Mouse (Mus musculus) spleen, adult 2 months (tissue): Measurements from ENCODE around the gene Arnt2. TPM values are rescaled to one million over a fixed set of nuclear protein-coding genes. Genes with fewer than 3 reads are reported as not detected.

Experiments
- DNase-seq, 2 experiments: peaks; one replicate each; pipeline versions ENCODE4 v3.0.0 to v3.0.0-alpha.2; 2012 to 2021; ENCODE audit warnings: low spot score in 2 of 2, low read depth in 1 of 2
- H3K27ac ChIP-seq: fragments of 200-500 bp; 2 replicates; pipeline ENCODE4 v1.5.1; 2012; ENCODE audit warnings: low read length, inconsistent platforms; ENCODE audit not compliant: insufficient read depth
- H3K27me3 ChIP-seq: fragments of 200-500 bp; 2 replicates; pipeline ENCODE4 v1.6.1; 2012; ENCODE audit warnings: mild to moderate bottlenecking, moderate library complexity, low read length, inconsistent platforms; ENCODE audit not compliant: control insufficient read depth, insufficient read depth
- H3K36me3 ChIP-seq: fragments of 200-500 bp; 2 replicates; pipeline ENCODE4 v1.6.1; 2012; ENCODE audit warnings: mild to moderate bottlenecking, low read length, inconsistent platforms; ENCODE audit not compliant: control insufficient read depth, insufficient read depth
- H3K4me1 ChIP-seq: fragments of 200-500 bp; 2 replicates; pipeline ENCODE4 v1.6.1; 2011; ENCODE audit warnings: inconsistent platforms; ENCODE audit not compliant: control insufficient read depth, insufficient read depth, insufficient read length
- H3K4me3 ChIP-seq: fragments of 200-500 bp; 2 replicates; pipeline ENCODE4 v1.5.1; 2011; ENCODE audit warnings: mild to moderate bottlenecking, inconsistent platforms; ENCODE audit not compliant: insufficient read depth, insufficient read length; ENCODE audit errors: extremely low read depth
- CTCF ChIP-seq: fragments of 200-500 bp; IDR thresholded peaks from 2 replicates; pipeline ENCODE4 v1.5.1; 2011; ENCODE audit warnings: mild to moderate bottlenecking, inconsistent platforms; ENCODE audit not compliant: insufficient read depth, insufficient read length, insufficient replicate concordance; ENCODE audit errors: extremely low read depth
- POLR2A ChIP-seq: fragments of 200-500 bp; IDR thresholded peaks from 2 replicates; pipeline ENCODE4 v1.6.1; 2011; ENCODE audit warnings: low read depth, low read length, inconsistent platforms
- WGBS: fragments of 180-500 bp; shearing (Covaris S2); methylation state at CpG from one replicate; pipeline ENCODE4 v1.1.7; 2018; 5-methylcytosine and 5-hydroxymethylcytosine counted together
- polyA plus RNA-seq: library from polyadenylated mRNA; depleted of rRNA; stranded (reverse); fragments of >200 nt; gene quantifications from 2 replicates; pipeline ENCODE4 v1.2.3, GENCODE M21; 2012

Gene Arnt2
- polyA plus RNA-seq, 1 experiment, result 2.0 TPM

- H3K27me3 ChIP-seq, result no peaks in the 10 kb centered on the region
- DNase-seq, result no peak
- no peak for TF ChIP-seq CTCF
- TF ChIP-seq POLR2A, result no peak
- H3K27ac ChIP-seq, result no peak overlapping the region
- no peaks in the 10 kb centered on the region for H3K36me3 ChIP-seq
- H3K4me1 ChIP-seq, result no peaks in the 10 kb centered on the region
- WGBS, result 72% methylated on average over 3 of the region's 3 CpGs
- no peak overlapping the region for H3K4me3 ChIP-seq
These were observed 10.8 kb upstream of the Arnt2 start for GRCm38 (mm10) chr7:84420581-84421290.

GRCm38 (mm10) chr7:84417441-84417840, 7.5 kb upstream of the Arnt2 start:
- H3K4me3 ChIP-seq, result no peak overlapping the region
- TF ChIP-seq CTCF (no peak), POLR2A (no peak)
- no peak overlapping the region for H3K27ac ChIP-seq
- no peak for DNase-seq
- no peaks in the 10 kb centered on the region for H3K27me3 ChIP-seq
- no peaks in the 10 kb centered on the region for H3K36me3 ChIP-seq
- H3K4me1 ChIP-seq, result no peaks in the 10 kb centered on the region

DNA sequence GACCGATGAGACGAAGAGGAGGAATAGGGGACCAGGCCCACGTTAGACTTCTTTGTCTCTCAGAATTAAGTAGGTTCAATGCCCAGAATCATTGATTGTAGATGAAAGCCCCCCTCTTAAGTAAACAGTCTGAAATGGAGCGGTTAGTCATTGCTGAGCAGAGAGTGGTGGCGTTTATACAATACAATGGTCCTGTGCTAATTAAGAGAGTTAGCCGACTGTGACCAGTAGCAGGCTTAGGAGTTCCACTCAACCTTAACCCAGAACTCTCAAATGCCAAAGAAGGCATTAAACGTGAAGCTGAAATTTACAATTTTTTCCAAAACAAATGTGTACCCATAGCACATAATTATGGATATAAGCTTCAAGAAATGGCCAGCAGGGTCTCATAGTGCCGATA, 2.6 kb upstream of the Arnt2 start:
- no peaks in the 10 kb centered on the region for H3K36me3 ChIP-seq
- WGBS, result 79% methylated on average over 8 of the region's 8 CpGs
- TF ChIP-seq POLR2A, result no peak
- no peak for TF ChIP-seq CTCF
- H3K27ac ChIP-seq, result no peak overlapping the region
- no peak for DNase-seq
- no peak overlapping the region for H3K4me3 ChIP-seq
- peaks cover 9% of the 10 kb centered on the region; the same call in 1 of the 2 replicates for H3K27me3 ChIP-seq
- no peaks in the 10 kb centered on the region; the same call in 1 of the 2 replicates for H3K4me1 ChIP-seq

GRCm38 (mm10) chr7:84409241-84409895, 608 bp downstream of the Arnt2 start:
- DNase-seq, result no peak

DNA sequence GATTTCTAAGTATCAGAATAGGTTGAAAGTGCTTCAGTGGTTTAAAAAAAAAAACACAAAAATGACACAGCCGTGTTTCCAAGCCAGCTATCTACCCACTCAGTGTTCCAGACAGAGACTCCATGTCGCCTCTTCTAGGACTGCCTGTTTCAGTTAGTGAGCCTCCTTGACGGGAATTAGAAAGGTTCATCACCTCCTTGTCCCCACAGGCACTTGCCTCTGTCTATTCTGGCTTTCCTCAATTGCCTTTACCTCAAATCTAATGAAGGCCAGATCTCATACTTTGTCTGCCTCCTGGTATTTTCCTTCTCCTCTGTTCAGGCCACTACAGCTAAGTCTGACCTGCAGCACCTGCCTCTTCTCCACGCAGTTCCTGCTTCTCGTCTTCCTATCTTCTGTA, 1.7 kb downstream of the Arnt2 start:
- no peak for DNase-seq
- 68% methylated on average over 5 of the region's 5 CpGs for WGBS
- Histone ChIP-seq H3K4me1 (no peaks in the 10 kb centered on the region; the same call in 1 of the 2 replicates), H3K27ac (no peak overlapping the region), H3K36me3 (no peaks in the 10 kb centered on the region), H3K4me3 (no peak overlapping the region), H3K27me3 (peaks cover 9% of the 10 kb centered on the region; the same call in 1 of the 2 replicates)
- TF ChIP-seq CTCF (no peak), POLR2A (no peak)

More at GRCm38 (mm10) chr7:84409241-84409895, 608 bp downstream of the Arnt2 start:
- peaks cover 9% of the 10 kb centered on the region; the same call in 1 of the 2 replicates for H3K27me3 ChIP-seq
- H3K27ac ChIP-seq, result no peak overlapping the region
- H3K36me3 ChIP-seq, result no peaks in the 10 kb centered on the region
- H3K4me3 ChIP-seq, result peak overlapping the region; percentile 4; the same call in 1 of the 2 replicates
- TF ChIP-seq POLR2A, result no peak
- no peak for TF ChIP-seq CTCF
- no peaks in the 10 kb centered on the region; the same call in 1 of the 2 replicates for H3K4me1 ChIP-seq
- WGBS, result 6% methylated on average over 39 of the region's 39 CpGs

GRCm38 (mm10) chr7:84403371-84403770, 6.6 kb downstream of the Arnt2 start:
- no peak overlapping the region for H3K4me3 ChIP-seq
- 81% methylated on average over 5 of the region's 5 CpGs for WGBS
- TF ChIP-seq POLR2A (no peak), CTCF (no peak)

More at GRCm38 (mm10) chr7:84403371-84403770, 6.6 kb downstream of the Arnt2 start:
- no peak overlapping the region for H3K27ac ChIP-seq
- no peak for DNase-seq
- no peaks in the 10 kb centered on the region for H3K4me1 ChIP-seq
- H3K27me3 ChIP-seq, result no peaks in the 10 kb centered on the region
- no peaks in the 10 kb centered on the region for H3K36me3 ChIP-seq
